In genomic region chr14:120969673-120970072, GRCm38 (mm10) we compare ENCODE assay signal across 24 mouse cellular contexts.
"Had no signal": no experiment of that assay in that cellular context is flagged by ENCODE, and none has a peak within 500 bp of the region (broad histone marks: within the 10 kb centered on the region; RNA-seq: fewer than 3 reads in every experiment).

No protein-coding gene starts in this region.

- H3K36me3 ChIP-seq: limb, embryonic 10.5 days; limb, embryonic 13.5 days; liver, embryonic 12.5 days; liver, embryonic 15.5 days; lung, embryonic 15.5 days; midbrain, embryonic 10.5 days; neural tube, embryonic 12.5 days; neural tube, embryonic 15.5 days had no signal

- ATAC-seq: liver, embryonic 12.5 days had no signal

- H3K9me3 ChIP-seq: limb, embryonic 10.5 days; limb, embryonic 13.5 days; liver, embryonic 12.5 days; liver, embryonic 15.5 days; lung, embryonic 15.5 days; midbrain, embryonic 10.5 days; neural tube, embryonic 12.5 days; neural tube, embryonic 15.5 days had no signal

- H3K4me1 ChIP-seq: limb, embryonic 10.5 days; liver, embryonic 12.5 days; liver, embryonic 15.5 days; lung, embryonic 15.5 days; megakaryocyte, embryonic 14.5 days; midbrain, embryonic 10.5 days; neural tube, embryonic 12.5 days; neural tube, embryonic 15.5 days had no signal

- H3K27ac ChIP-seq: layer of hippocampus, adult 2 months; limb, embryonic 10.5 days; liver, embryonic 12.5 days; liver, embryonic 15.5 days; lung, embryonic 15.5 days; midbrain, embryonic 10.5 days; neural tube, embryonic 12.5 days; neural tube, embryonic 15.5 days; stomach, postnatal 0 days had no signal

- DNase-seq: kidney, postnatal 25 days; layer of hippocampus, adult 9-11 months; liver; lung, adult 18-20 months; lung, postnatal 10 days; lung, postnatal 36 days; midbrain, embryonic 14.5 days; right cerebral cortex, adult 18-20 months; right cerebral cortex, postnatal 14 days; right cerebral cortex, postnatal 4 days; thymus, adult 2 months; thymus, postnatal 14 days; thymus, postnatal 4 days had no signal

- H3K4me3 ChIP-seq: layer of hippocampus, adult 2 months; limb, embryonic 10.5 days; limb, embryonic 13.5 days; liver, embryonic 12.5 days; liver, embryonic 15.5 days; lung, embryonic 15.5 days; megakaryocyte, embryonic 14.5 days; midbrain, embryonic 10.5 days; neural tube, embryonic 12.5 days; neural tube, embryonic 15.5 days had no signal

- H3K4me2 ChIP-seq: limb, embryonic 13.5 days; liver, embryonic 12.5 days; liver, embryonic 15.5 days; lung, embryonic 15.5 days; neural tube, embryonic 12.5 days; neural tube, embryonic 15.5 days had no signal

- H3K27me3 ChIP-seq: limb, embryonic 13.5 days; liver, embryonic 12.5 days; liver, embryonic 15.5 days; lung, embryonic 15.5 days; neural tube, embryonic 12.5 days; neural tube, embryonic 15.5 days had no signal

- H3K9ac ChIP-seq: limb, embryonic 13.5 days; liver, embryonic 12.5 days; liver, embryonic 15.5 days; lung, embryonic 15.5 days; neural tube, embryonic 12.5 days; neural tube, embryonic 15.5 days had no signal
